Mouse (Mus musculus) monocyte, adult 59 days (primary cell): Measurements from ENCODE around the gene Acvr1c. TPM values are rescaled to one million over a fixed set of nuclear protein-coding genes. Genes with fewer than 3 reads are reported as not detected.

Source experiments
- total RNA-seq, 2 experiments: library from RNA; stranded (reverse); gene quantifications; one replicate each; pipeline ENCODE4 v1.2.4; 2023

Gene Acvr1c
- not detected for total RNA-seq

DNA sequence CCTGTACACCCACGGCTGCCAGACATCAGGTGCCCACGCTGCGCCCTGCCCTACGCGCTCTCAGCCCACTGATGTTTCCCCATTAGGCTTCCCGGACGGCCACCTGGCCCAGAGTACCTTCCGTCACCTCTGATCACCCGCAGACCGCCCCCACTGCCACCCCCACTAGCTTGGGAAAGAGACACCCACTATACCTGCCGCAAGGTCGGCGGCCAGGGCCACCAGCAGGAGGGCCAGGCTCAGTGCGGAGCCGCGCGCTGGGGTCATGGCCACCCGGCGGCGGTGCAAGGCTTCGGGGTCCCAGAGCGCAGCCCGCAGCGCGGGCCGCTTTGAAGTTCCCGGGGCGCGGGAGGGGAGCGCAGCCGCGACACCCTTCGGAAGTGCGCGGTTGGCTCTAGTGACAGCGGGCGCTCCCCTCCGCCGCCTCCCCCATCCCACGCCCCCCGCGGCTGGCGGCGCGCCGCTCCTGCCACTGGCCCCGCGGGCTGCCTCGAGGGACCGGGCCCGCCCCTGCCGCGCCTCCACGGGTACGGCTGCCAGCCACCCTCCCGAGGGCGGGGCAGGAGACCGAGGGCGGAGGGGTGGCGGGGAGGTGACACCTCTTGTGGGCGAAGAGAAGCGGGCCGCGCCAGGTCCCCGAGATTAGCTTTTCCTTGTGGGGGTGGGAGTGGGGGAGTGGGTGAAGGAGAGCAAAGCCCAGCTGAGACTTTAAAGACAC, at the start of gene Acvr1c:
TSS of gene Acvr1c (minus strand) at position 482 of the 718 bp plus-strand sequence.

Other genes with a start within 250 kb of the Acvr1c start
- gene Cytip, start 162.4 kb downstream of the Acvr1c start, total RNA-seq = 100 to 1,000 TPM; 659 to 682 TPM
- not detected for gene Gm17409, start 112.2 kb upstream of the Acvr1c start, total RNA-seq
- gene Acvr1, start 209.3 kb upstream of the Acvr1c start, total RNA-seq = 10 to 100 TPM; 13.0 to 14.5 TPM
- gene Upp2, start 209.4 kb upstream of the Acvr1c start, total RNA-seq = 1 to 10 TPM; 1.1 TPM